10 mouse cellular contexts compared by ENCODE assay signal in genomic region chr17:86334990-86335389, GRCm38 (mm10).
DNase-seq lines count a peak whose midpoint lies in the region; ATAC-seq and TF ChIP-seq lines count a peak whose summit lies in the region.
"Had no signal": no experiment of that assay in that cellular context is flagged by ENCODE, and none has a peak within 500 bp of the region (broad histone marks: within the 10 kb centered on the region; RNA-seq: fewer than 3 reads in every experiment).

No protein-coding gene starts in this region.

- H3K27me3 ChIP-seq in heart, embryonic 10.5 days (ENCODE audit: insufficient read depth, poor library complexity, severe bottlenecking) = no peaks in the 10 kb centered on the region
- H3K27me3 ChIP-seq in heart, adult 2 months (ENCODE audit: control insufficient read depth, insufficient read depth, low read length) = no peaks in the 10 kb centered on the region
- H3K27me3 ChIP-seq in intestine, embryonic 16.5 days (replicated peaks; ENCODE audit: control insufficient read depth, insufficient read depth, low read length) = no peaks in the 10 kb centered on the region
- no peaks in the 10 kb centered on the region for H3K27me3 ChIP-seq in lung, embryonic 16.5 days (ENCODE audit: control insufficient read depth, insufficient read depth, low read depth, low read length)
- H3K27me3 ChIP-seq: limb, embryonic 15.5 days had no signal

- no peaks in the 10 kb centered on the region for H3K36me3 ChIP-seq in heart, embryonic 10.5 days
- H3K36me3 ChIP-seq in heart, adult 2 months (ENCODE audit: control insufficient read depth, insufficient read depth, low read length) = no peaks in the 10 kb centered on the region
- no peaks in the 10 kb centered on the region for H3K36me3 ChIP-seq in intestine, embryonic 16.5 days (ENCODE audit: control insufficient read depth, insufficient read depth, low read length)
- no peaks in the 10 kb centered on the region for H3K36me3 ChIP-seq in lung, embryonic 16.5 days (ENCODE audit: control insufficient read depth, insufficient read depth, low read length)
- H3K36me3 ChIP-seq: limb, embryonic 15.5 days had no signal

- WGBS in heart, embryonic 10.5 days = 67% methylated on average over 4 of the region's 4 CpGs
- 46% methylated on average over 4 of the region's 4 CpGs for WGBS in heart, adult 2 months
- WGBS in intestine, embryonic 16.5 days = 68% methylated on average over 4 of the region's 4 CpGs
- WGBS in lung, embryonic 16.5 days = 65% methylated on average over 4 of the region's 4 CpGs

- H3K27ac ChIP-seq in heart, embryonic 10.5 days = no peak overlapping the region
- no peak overlapping the region for H3K27ac ChIP-seq in heart, adult 2 months
- peak overlapping the region; percentile 2; the same call in 1 of the 2 replicates for H3K27ac ChIP-seq in intestine, embryonic 16.5 days (ENCODE audit: low read length)
- no peak overlapping the region for H3K27ac ChIP-seq in lung, embryonic 16.5 days (ENCODE audit: low read length)
- no peak overlapping the region for H3K27ac ChIP-seq in gastrocnemius, adult 2 months
- H3K27ac ChIP-seq: limb, embryonic 15.5 days had no signal

- H3K4me2 ChIP-seq in intestine, embryonic 16.5 days (ENCODE audit: low read depth, low read length) = no peak overlapping the region
- H3K4me2 ChIP-seq in lung, embryonic 16.5 days (ENCODE audit: low read depth, low read length) = no peak overlapping the region
- H3K4me2 ChIP-seq: limb, embryonic 15.5 days had no signal

- H3K79me2 ChIP-seq in heart, adult 2 months (replicated peaks; ENCODE audit: control insufficient read depth, insufficient read depth, low read length) = peaks cover 3% of the 10 kb centered on the region

- peak; percentile 91 for ATAC-seq in intestine, embryonic 16.5 days
- ATAC-seq in lung, embryonic 16.5 days (ENCODE audit: low read depth) = peak; percentile 43; the same call in 1 of the 2 replicates

- no peak for TF ChIP-seq CTCF in heart, adult 2 months (IDR thresholded peaks at IDR 0.05)
- no peak for TF ChIP-seq CTCF in gastrocnemius, adult 2 months (IDR thresholded peaks at IDR 0.05)

- peak; percentile 47; the same call in 1 of the 2 replicates for TF ChIP-seq EP300 in heart, adult 2 months (IDR thresholded peaks at IDR 0.05; ENCODE audit: insufficient read depth, low read depth, low read length)

- no peak for TF ChIP-seq POLR2A in heart, adult 2 months (IDR thresholded peaks at IDR 0.05; ENCODE audit: insufficient read depth, low read depth, low read length)

- no peaks in the 10 kb centered on the region for H3K9me3 ChIP-seq in heart, embryonic 10.5 days
- no peaks in the 10 kb centered on the region for H3K9me3 ChIP-seq in intestine, embryonic 16.5 days (ENCODE audit: control insufficient read depth, low read length)
- no peaks in the 10 kb centered on the region for H3K9me3 ChIP-seq in lung, embryonic 16.5 days (ENCODE audit: control insufficient read depth, low read length)
- H3K9me3 ChIP-seq: limb, embryonic 15.5 days had no signal

- intact Hi-C loops in heart, adult 2 months (cut with DNase I) = no loop called here
- intact Hi-C loops in gastrocnemius, adult 2 months (cut with DNase I) = no loop called here

- no peak overlapping the region for H3K4me3 ChIP-seq in heart, embryonic 10.5 days
- no peak overlapping the region for H3K4me3 ChIP-seq in heart, adult 2 months
- no peak overlapping the region for H3K4me3 ChIP-seq in intestine, embryonic 16.5 days (ENCODE audit: low read length)
- H3K4me3 ChIP-seq in lung, embryonic 16.5 days (ENCODE audit: low read length) = no peak overlapping the region
- H3K4me3 ChIP-seq in gastrocnemius, adult 2 months = no peak overlapping the region
- H3K4me3 ChIP-seq: limb, embryonic 15.5 days had no signal

- no peak overlapping the region for H3K9ac ChIP-seq in heart, adult 2 months (ENCODE audit: low read depth, low read length)
- H3K9ac ChIP-seq in intestine, embryonic 16.5 days (ENCODE audit: low read depth, low read length) = no peak overlapping the region; the same call in 1 of the 2 replicates
- no peak overlapping the region for H3K9ac ChIP-seq in lung, embryonic 16.5 days (ENCODE audit: low read length)
- H3K9ac ChIP-seq: limb, embryonic 15.5 days had no signal

- H3K4me1 ChIP-seq in heart, embryonic 10.5 days = peaks cover 50% of the 10 kb centered on the region
- peaks cover 17% of the 10 kb centered on the region for H3K4me1 ChIP-seq in heart, adult 2 months (ENCODE audit: control insufficient read depth, insufficient read depth, low read length)
- peaks cover 16% of the 10 kb centered on the region for H3K4me1 ChIP-seq in intestine, embryonic 16.5 days (ENCODE audit: control insufficient read depth, insufficient read depth, low read length)
- H3K4me1 ChIP-seq in lung, embryonic 16.5 days (replicated peaks; ENCODE audit: control insufficient read depth, insufficient read depth, low read length) = peaks cover 15% of the 10 kb centered on the region

- DNase-seq in heart, adult 11 months = peak; percentile 97
- DNase-seq in heart, embryonic 10.5 days (ENCODE audit: low spot score) = no peak
- peak; percentile 67 to 78 for DNase-seq in heart, adult 2 months
- DNase-seq in gastrocnemius, adult 2 months = no peak
- no peak for DNase-seq in layer of hippocampus, postnatal 36 days
- DNase-seq in right cerebral cortex, adult 2 months (ENCODE audit: low spot score in 2 of 2) = no peak
- DNase-seq: gastrocnemius, postnatal 36 days had no signal

Comparison
In these comparisons a context has a peak if more than half of its experiments do, and no peak if none do; other contexts are left out.
1. DNase-seq: peak in heart, adult 11 months (single experiment) and heart, adult 2 months (2 of 2); none in heart, embryonic 10.5 days (single experiment), gastrocnemius, adult 2 months (single experiment), layer of hippocampus, postnatal 36 days (0 of 2) and right cerebral cortex, adult 2 months (0 of 2).